Mouse (Mus musculus): ENCODE measurements around the gene Mtrf1. TPM values are rescaled to one million over a fixed set of nuclear protein-coding genes. Genes with fewer than 3 reads are reported as not detected.

Gene Mtrf1
- total and polyA plus RNA-seq, 3 experiments: 8.2 to 21.1 (median 12.4) TPM

GRCm38 (mm10) chr14:79440655-79441054, 43.1 kb downstream of the Mtrf1 start:
- no peak for TF ChIP-seq NRF1 (IDR thresholded peaks at IDR 0.05; ENCODE audit: low read depth, low read length)
- no peak for TF ChIP-seq MXI1 (IDR thresholded peaks at IDR 0.05; ENCODE audit: low read depth, low read length)
- Histone ChIP-seq H3K36me3 (replicated peaks in 1 of 2; ENCODE audit: control insufficient read depth in 1 of 2, insufficient read depth in 1 of 2, low read length in 1 of 2) (no peaks in the 10 kb centered on the region), H3K9ac (ENCODE audit: insufficient read depth, low read depth) (no peak overlapping the region), H3K4me1 (ENCODE audit: control insufficient read depth in 1 of 2, insufficient read depth in 2 of 2) (peaks cover 0 to 6% of the 10 kb centered on the region in 2 experiments; a peak in 2 of 4 replicates), H3K4me2 (ENCODE audit: insufficient read depth, low read depth, poor library complexity, severe bottlenecking) (no peak overlapping the region), H3K27ac (ENCODE audit: insufficient read depth, low read depth) (no peak overlapping the region), H3K9me3 (replicated peaks; ENCODE audit: low read length) (peaks cover 4% of the 10 kb centered on the region), H3K27me3 (replicated peaks) (no peaks in the 10 kb centered on the region), H3K4me3 (replicated peaks in 1 of 3; ENCODE audit: low read depth in 2 of 3, low read length in 2 of 3, poor library complexity in 1 of 3) (no peak overlapping the region), H3K79me2 (replicated peaks; ENCODE audit: control insufficient read depth, extremely low read depth, insufficient read depth, poor library complexity, severe bottlenecking) (no peaks in the 10 kb centered on the region)
- in situ Hi-C loops (cut with MboI; ENCODE audit: low pct_ligation_motif_present, low pct_unique_long_range_greater_than_20kb, low sequenced_read_pairs): no loop called here
- DNase-seq (ENCODE audit: extremely low read depth): no peak
- dilution Hi-C loops (cut with MboI; ENCODE audit: extremely low pct_ligation_motif_present, extremely low pct_unique_long_range_greater_than_20kb, low sequenced_read_pairs): no loop called here

GRCm38 (mm10) chr14:79441441-79441840, 43.9 kb downstream of the Mtrf1 start:
- H3K9me3 ChIP-seq (replicated peaks; ENCODE audit: low read length): peaks cover 4% of the 10 kb centered on the region
- no peak overlapping the region for H3K9ac ChIP-seq (ENCODE audit: insufficient read depth, low read depth)
- H3K27me3 ChIP-seq (replicated peaks): no peaks in the 10 kb centered on the region
- H3K4me3 ChIP-seq (replicated peaks in 1 of 3; ENCODE audit: low read depth in 2 of 3, low read length in 2 of 3, poor library complexity in 1 of 3): no peak overlapping the region
- H3K79me2 ChIP-seq (replicated peaks; ENCODE audit: control insufficient read depth, extremely low read depth, insufficient read depth, poor library complexity, severe bottlenecking): no peaks in the 10 kb centered on the region
- in situ Hi-C loops (cut with MboI; ENCODE audit: low pct_ligation_motif_present, low pct_unique_long_range_greater_than_20kb, low sequenced_read_pairs) (no loop called here), dilution Hi-C loops (cut with MboI; ENCODE audit: extremely low pct_ligation_motif_present, extremely low pct_unique_long_range_greater_than_20kb, low sequenced_read_pairs) (no loop called here)
- H3K4me1 ChIP-seq (ENCODE audit: control insufficient read depth in 1 of 2, insufficient read depth in 2 of 2): peaks cover 0 to 6% of the 10 kb centered on the region in 2 experiments; a peak in 2 of 4 replicates
- no peak overlapping the region for H3K4me2 ChIP-seq (ENCODE audit: insufficient read depth, low read depth, poor library complexity, severe bottlenecking)
- TF ChIP-seq UBTF (IDR thresholded peaks at IDR 0.05; ENCODE audit: low read depth, low read length): no peak
- no peak for TF ChIP-seq CTCF (conservative IDR thresholded peaks at IDR 0.05 in 1 of 2, IDR thresholded peaks at IDR 0.05 in 1 of 2; ENCODE audit: low read depth in 2 of 2, low read length in 2 of 2)
- no peak for TF ChIP-seq USF1 (IDR thresholded peaks at IDR 0.05; ENCODE audit: low read depth, low read length)
- no peak overlapping the region for H3K27ac ChIP-seq (ENCODE audit: insufficient read depth, low read depth)
- H3K36me3 ChIP-seq (replicated peaks in 1 of 2; ENCODE audit: control insufficient read depth in 1 of 2, insufficient read depth in 1 of 2, low read length in 1 of 2): no peaks in the 10 kb centered on the region
- no peak for DNase-seq (ENCODE audit: extremely low read depth)

GRCm38 (mm10) chr14:79444601-79445000, 47.0 kb downstream of the Mtrf1 start:
- Histone ChIP-seq H3K4me2 (ENCODE audit: insufficient read depth, low read depth, poor library complexity, severe bottlenecking) (no peak overlapping the region), H3K27me3 (replicated peaks) (no peaks in the 10 kb centered on the region), H3K4me1 (ENCODE audit: control insufficient read depth in 1 of 2, insufficient read depth in 2 of 2) (peaks cover 0 to 6% of the 10 kb centered on the region in 2 experiments; a peak in 2 of 4 replicates), H3K27ac (ENCODE audit: insufficient read depth, low read depth) (no peak overlapping the region), H3K79me2 (replicated peaks; ENCODE audit: control insufficient read depth, extremely low read depth, insufficient read depth, poor library complexity, severe bottlenecking) (no peaks in the 10 kb centered on the region), H3K9ac (ENCODE audit: insufficient read depth, low read depth) (no peak overlapping the region), H3K9me3 (replicated peaks; ENCODE audit: low read length) (peaks cover 3% of the 10 kb centered on the region), H3K36me3 (replicated peaks in 1 of 2; ENCODE audit: control insufficient read depth in 1 of 2, insufficient read depth in 1 of 2, low read length in 1 of 2) (no peaks in the 10 kb centered on the region), H3K4me3 (replicated peaks in 1 of 3; ENCODE audit: low read depth in 2 of 3, low read length in 2 of 3, poor library complexity in 1 of 3) (no peak overlapping the region)
- in situ Hi-C loops (cut with MboI; ENCODE audit: low pct_ligation_motif_present, low pct_unique_long_range_greater_than_20kb, low sequenced_read_pairs) (no loop called here), dilution Hi-C loops (cut with MboI; ENCODE audit: extremely low pct_ligation_motif_present, extremely low pct_unique_long_range_greater_than_20kb, low sequenced_read_pairs) (no loop called here)
- no peak for TF ChIP-seq KAT2A (IDR thresholded peaks at IDR 0.05; ENCODE audit: insufficient replicate concordance, low read length)
- no peak for TF ChIP-seq ZKSCAN1 (IDR thresholded peaks at IDR 0.05; ENCODE audit: borderline replicate concordance, low read depth, low read length)
- TF ChIP-seq CHD1 (IDR thresholded peaks at IDR 0.05; ENCODE audit: low read depth, low read length): no peak
- TF ChIP-seq E2F4 (IDR thresholded peaks at IDR 0.05; ENCODE audit: insufficient replicate concordance, low read depth, low read length): no peak
- no peak for TF ChIP-seq EP300 (IDR thresholded peaks at IDR 0.05; ENCODE audit: low read length)
- DNase-seq (ENCODE audit: extremely low read depth): no peak

All from CH12.LX (cell line).